Mouse (Mus musculus) cerebellum, postnatal 10 days (tissue): ENCODE results near the gene Lyg2.

Experiments
- DNase-seq, 2 experiments: peaks; one replicate each; pipeline ENCODE4 v3.0.0; 2021; ENCODE audit warnings: mixed read lengths in 2 of 2

The Lyg2 gene

GRCm38 (mm10) chr1:37916393-37916792 is at the start of gene Lyg2:
Lyg2 (minus strand) TSS chr1:37916493.
- no peak for DNase-seq

- no peak for DNase-seq
Observed at GRCm38 (mm10) chr1:37965571-37965970, 49.3 kb upstream of the Lyg2 start.

- DNase-seq: peak; percentile 72 to 77
Observed at GRCm38 (mm10) chr1:37959486-37959885, 43.2 kb upstream of the Lyg2 start.

GRCm38 (mm10) chr1:37958516-37958915 is 42.2 kb upstream of the Lyg2 start:
- DNase-seq: no peak

GRCm38 (mm10) chr1:37957659-37958058 is 41.4 kb upstream of the Lyg2 start, which contains the start of gene Lyg1:
Lyg1 (minus strand) TSS chr1:37957759.
- DNase-seq: no peak

GRCm38 (mm10) chr1:37956690-37957431 is 40.6 kb upstream of the Lyg2 start:
- DNase-seq: peak; percentile 13 to 18

- no peak for DNase-seq
Observed at GRCm38 (mm10) chr1:37955251-37955650, 39.0 kb upstream of the Lyg2 start.

- no peak for DNase-seq
Observed at GRCm38 (mm10) chr1:37954786-37955185, 38.5 kb upstream of the Lyg2 start.

GRCm38 (mm10) chr1:37948906-37949305 is 32.6 kb upstream of the Lyg2 start:
- DNase-seq: no peak

- peak; percentile 7 for DNase-seq
Observed at GRCm38 (mm10) chr1:37931806-37932205, 15.5 kb upstream of the Lyg2 start.

GRCm38 (mm10) chr1:37925971-37926370 is 9.7 kb upstream of the Lyg2 start:
- DNase-seq: no peak

GRCm38 (mm10) chr1:37922536-37922935 is 6.2 kb upstream of the Lyg2 start:
- DNase-seq: peak; percentile 44 to 52

GRCm38 (mm10) chr1:37918096-37918495 is 1.8 kb upstream of the Lyg2 start:
- DNase-seq: no peak

- DNase-seq: no peak
Observed at GRCm38 (mm10) chr1:37917666-37918065, 1.4 kb upstream of the Lyg2 start.

- no peak for DNase-seq
Observed at GRCm38 (mm10) chr1:37912751-37913150, 3.5 kb downstream of the Lyg2 start.

GRCm38 (mm10) chr1:37903178-37903577 is 13.1 kb downstream of the Lyg2 start:
- DNase-seq: peak; percentile 53 to 56

GRCm38 (mm10) chr1:37900288-37900687 is 16.0 kb downstream of the Lyg2 start:
- no peak for DNase-seq

GRCm38 (mm10) chr1:37899816-37900215 is 16.5 kb downstream of the Lyg2 start:
- DNase-seq: no peak

GRCm38 (mm10) chr1:37894606-37895005 is 21.7 kb downstream of the Lyg2 start:
- no peak for DNase-seq

- no peak for DNase-seq
Observed at GRCm38 (mm10) chr1:37891400-37891799, 24.9 kb downstream of the Lyg2 start.

GRCm38 (mm10) chr1:37890025-37890652 is 26.2 kb downstream of the Lyg2 start, which contains the start of the genes Mitd1 and Mrpl30:
Mitd1 (minus strand) TSS chr1:37890411.
Mrpl30 (plus strand) TSS chr1:37890477.
- DNase-seq: peak; percentile 93

- DNase-seq: no peak
Observed at GRCm38 (mm10) chr1:37889206-37889605, 27.1 kb downstream of the Lyg2 start.

GRCm38 (mm10) chr1:37884451-37884850 is 31.8 kb downstream of the Lyg2 start:
- no peak for DNase-seq

- no peak for DNase-seq
Observed at GRCm38 (mm10) chr1:37883411-37883810, 32.9 kb downstream of the Lyg2 start.
